Mouse (Mus musculus): Measurements from ENCODE around the gene Cyp4f13. TPM values are rescaled to one million over a fixed set of nuclear protein-coding genes. Genes with fewer than 3 reads are reported as not detected.

The Cyp4f13 gene
- total RNA-seq, 2 experiments from 2014 or later, result 41.5 to 56.3 TPM

DNA sequence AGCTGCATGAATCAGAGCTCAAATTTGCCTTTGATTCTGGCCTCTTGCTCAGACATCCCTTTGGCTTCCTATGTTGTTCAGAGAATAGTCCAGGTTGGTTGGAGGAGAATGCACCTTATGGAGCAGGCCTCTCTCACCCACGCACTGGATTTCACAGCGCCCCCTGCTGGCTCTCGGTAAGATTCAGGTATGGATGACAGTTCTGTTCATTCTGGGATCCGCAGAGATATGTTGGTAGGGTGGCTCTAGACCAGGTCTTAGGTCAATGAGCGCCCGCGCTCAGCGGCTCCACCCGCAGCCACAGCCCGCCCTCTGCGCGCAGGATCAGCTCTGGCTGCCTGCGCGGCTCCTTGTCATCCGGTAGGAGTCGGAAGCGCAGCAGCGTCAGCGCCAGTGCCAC, 42.0 kb downstream of the Cyp4f13 start:
- peak; percentile 75 for DNase-seq

DNA sequence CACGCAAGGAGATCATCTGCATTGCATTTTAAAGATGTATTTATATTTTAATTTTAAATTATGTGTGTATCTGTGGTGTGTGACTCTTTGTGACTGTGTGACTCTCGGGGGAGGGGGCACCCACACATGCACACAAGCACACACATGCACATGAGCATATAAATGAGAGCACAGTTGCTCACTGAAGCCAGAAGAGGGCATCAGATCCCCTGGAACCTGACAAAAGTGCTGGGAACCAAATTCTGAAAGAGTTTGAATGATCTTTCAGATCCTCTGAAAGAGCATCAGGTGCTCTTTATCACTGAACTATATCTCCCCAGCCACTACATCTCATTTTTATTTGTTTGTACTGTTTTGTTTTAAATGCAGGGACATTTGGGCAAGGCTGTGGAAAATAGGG, 42.8 kb downstream of the Cyp4f13 start:
- no peak for DNase-seq

DNA sequence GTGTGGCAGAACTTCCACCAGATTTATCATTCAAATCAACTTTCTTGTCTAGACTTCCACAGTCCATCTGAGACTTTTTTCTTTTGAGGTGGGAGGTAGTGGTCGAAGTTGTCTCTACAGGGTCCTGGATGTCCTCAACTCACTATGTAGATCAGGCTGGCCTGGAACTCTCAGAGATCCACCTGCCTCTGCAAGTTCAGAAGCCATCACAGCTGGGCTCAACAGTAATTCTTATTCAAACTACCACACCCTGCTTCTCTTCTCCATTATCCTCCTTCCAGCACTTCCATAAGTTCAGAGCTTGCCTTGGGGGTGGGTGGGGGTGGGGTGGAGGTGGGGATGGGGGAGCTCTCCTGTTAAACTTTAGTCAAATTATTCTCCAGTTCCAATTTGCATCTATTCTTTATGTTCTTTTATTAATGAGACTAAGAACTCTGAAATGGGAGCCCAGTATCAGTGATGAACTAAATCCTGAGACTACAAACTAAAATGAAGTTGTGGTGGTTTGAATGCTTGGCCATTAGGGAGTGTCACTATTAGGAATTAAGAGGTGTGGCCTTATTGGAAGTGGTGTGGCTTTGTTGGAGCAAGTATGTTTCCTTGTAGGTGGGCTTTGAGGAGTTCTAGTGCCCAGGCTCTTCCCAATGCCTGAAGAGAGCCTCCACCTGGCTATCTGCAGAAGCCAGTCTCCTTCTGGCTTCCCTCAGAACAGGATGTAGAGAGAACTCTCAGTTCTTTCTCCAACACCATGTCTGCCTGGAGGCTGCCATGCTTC, 45.3 kb downstream of the Cyp4f13 start:
- DNase-seq, result no peak

DNA sequence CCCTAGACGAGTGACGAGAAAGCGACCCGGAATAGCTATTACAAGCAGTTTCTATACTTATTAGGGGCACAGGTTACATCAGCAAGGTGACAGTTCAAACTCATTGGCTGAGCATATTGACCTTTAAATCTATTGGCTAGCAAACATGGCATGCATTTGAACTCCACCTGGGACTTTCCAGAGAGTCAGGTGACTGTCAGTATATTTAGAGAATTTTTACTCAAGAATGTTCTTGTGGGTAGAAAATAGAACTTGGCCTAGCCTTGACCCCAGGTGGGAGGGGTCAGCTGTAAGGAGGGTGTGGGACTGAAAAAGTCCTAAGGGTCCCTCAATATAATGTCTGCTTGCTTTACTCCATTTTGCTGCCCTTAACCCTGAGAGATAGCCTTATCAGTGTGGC, 51.8 kb downstream of the Cyp4f13 start:
- no peak for DNase-seq

DNA sequence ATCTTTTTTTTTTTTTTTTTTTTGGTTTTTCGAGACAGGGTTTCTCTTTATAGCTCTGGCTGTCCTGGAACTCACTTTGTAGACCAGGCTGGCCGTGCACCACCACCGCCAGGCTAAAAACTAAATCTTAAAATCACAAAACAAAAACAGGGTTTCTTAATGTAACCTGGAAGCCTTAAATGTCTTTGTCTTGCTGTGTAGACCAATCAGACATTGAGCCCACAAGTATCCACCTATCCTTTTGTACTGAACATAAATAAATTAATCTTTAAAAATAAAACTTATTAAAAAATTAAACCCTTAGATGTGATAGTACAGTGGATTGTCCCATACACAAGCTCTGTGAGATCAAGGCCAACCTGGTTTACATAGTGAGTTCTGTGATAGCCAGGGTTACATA, 53.3 kb downstream of the Cyp4f13 start:
- DNase-seq, result no peak

DNA sequence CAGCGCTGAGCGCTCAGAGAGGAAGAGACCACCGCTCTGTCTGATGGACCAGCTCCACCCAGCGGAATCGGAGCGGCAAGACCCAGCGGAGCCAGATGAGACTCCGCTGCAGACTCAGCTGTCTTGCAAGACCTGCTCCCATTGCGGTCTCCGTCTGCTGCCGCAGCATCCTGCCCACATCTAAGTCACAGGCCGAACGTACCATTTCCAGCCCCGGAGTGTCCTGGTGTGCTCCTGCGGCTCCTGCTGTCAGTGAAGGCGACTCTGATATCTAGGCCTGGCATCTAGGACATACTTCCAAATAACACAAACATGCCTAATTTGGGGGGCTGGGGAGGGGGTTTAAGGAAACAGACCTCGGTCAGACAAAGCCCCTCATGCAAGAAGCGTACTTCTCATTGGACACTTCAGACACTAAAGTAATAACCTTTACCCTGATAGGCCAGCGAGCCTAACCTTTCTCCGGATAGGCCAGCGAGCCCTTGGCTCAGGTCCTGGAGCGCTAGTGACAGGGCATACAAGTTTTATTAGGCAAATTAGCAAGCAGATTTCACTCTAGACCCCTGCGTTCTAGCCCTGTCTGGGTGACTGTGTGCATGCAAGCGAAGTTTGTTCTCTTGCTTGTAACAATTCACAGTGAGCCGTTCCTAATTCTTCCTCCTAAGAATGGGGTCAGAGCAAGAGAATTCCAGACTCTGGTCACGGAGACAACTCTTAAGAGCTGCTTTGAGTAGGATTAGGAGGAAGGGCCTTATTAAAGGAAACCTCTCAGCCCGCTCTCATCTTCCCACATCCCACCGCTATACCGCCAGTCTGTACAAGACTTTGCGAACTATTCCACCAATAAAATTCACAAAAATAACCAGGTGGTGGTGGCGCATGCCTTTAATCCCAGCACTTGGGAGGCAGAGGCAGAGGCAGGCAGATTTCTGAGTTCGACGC, 55.7 kb downstream of the Cyp4f13 start, which contains the start of gene Zfp870:
Gene Zfp870, minus strand, starts transcription at position 404 of the 942 bp plus-strand sequence.
- peak; percentile 90 for DNase-seq

DNA sequence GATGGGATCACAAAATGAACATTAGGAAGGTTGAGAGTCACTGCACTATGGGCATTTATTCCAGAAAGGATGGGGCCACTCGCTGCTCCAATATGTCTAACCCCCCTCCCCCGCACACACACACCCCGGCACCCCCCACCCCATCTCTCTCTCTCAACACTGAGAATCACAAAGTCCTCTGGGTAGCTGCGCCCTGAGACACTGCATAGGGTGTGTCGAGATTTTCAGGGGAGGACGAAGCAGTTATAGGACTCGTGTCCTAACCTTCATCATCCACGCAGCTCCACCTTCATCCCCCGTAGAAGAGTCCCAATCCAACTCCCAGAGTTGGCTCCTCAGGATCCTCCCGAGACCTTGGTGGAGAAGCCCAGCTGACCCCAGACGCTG, 56.4 kb downstream of the Cyp4f13 start:
- DNase-seq, result no peak

DNA sequence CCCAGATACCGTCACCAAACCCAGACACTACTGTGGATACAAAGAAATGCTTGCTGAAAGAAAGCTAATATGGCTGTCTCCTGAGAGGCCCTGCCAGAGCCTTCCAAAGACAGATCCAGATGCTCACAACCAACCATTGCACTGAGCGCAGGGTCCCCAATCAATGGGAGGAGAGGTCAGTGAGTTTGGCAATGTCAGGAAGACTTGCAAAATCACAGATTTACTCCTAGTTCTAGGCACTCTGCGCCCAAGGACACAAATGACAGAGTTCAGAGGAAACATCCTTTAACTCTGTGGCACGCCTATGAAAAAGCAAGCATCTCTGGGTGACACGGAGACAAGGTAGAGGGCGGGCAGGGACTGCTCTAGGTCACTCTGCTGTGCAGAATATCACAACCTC, 57.6 kb downstream of the Cyp4f13 start:
- peak; percentile 22 for DNase-seq

DNA sequence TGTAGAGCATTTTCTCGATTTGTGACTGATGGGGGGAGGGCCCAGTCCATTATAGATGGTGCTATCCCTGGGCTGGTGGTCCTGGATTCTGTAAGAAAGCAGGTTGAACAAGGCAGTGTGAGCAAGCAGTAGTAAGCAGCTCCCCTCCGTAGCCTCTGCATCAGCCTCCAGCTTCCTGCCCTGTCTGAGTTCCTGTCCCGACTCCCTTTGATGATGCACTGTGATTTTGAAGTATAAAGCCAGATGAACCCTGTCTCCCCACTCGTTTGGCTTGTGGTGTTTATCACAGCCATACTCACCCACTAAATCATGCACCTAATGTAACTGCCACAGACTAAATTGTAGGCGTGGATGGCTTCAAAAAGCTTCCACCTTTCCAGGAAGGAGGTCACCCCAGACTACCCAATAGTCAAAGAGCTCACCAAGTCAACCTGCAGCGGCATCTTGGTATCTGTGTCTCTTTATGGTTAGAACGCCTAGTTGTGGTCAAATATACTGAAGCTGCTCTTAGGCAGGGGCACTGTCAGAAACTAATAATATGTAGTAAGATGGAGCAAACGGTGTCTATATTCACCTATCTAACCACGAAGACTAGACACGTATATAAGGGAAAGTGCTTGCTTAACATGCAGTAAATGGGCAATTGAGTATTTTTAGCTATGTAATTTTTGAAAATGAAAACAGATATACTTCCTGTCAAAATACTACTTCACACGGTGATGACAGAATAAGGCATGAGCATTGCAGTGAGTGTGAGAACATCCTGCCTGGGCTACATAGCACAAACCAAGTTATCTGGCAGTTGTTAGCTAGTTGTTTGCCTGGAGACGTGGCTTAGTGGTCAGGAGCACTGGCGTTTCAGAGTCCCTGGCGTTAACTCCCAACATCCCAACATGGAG, 66.6 kb downstream of the Cyp4f13 start:
- no peak for DNase-seq

DNA sequence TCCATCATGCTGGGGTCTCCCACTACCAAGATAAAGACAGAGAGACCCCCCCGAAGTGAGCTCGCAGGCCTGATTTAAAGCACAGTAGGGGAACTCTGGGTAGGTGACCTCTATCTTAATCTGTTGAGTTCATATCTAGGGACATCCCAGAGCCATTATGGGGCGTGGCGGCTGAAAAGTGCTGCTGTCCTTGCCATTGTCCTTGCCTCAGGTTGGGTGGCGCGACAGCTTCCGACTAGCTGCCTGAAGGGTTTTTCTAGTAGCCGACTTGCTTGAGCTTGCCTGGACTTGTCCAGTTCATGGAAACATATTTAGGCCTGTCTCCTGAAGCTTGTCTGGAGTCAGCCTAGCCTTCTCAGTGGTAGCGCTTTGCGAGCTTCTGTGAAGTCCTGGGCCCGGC, 68.4 kb downstream of the Cyp4f13 start:
- DNase-seq, result no peak

DNA sequence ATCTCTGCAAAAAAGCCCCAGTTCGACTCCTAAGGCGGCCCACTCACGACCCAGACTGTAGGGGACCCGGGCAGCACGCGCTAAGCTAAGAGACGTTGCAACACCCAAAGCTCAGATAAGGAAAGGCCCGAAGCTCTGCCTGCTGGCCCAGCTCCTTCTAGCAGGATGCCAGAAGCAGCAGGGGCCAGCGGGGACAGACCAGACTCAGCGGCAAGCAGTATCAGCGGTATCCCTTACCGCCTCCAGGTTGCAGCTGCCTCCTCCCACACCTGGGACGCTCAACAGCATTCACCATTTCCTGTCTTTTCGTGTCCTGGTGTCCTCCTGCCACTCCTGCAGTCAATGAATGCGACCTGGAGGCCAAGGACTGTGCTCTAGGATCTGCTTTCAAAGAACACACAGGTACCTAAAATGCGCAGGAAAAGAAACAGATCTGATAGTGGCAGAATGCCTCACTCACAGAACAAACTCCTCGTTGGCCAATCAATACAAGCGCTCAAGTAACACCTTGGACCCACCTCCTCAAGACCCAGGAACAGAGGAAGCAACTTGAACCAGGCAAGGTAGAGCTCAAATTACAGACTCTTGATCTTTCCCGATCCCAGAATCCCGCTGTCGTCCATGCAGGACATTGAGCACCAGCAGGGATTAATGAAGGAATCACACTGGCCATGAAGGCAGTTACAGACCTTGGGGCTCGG, 69.6 kb downstream of the Cyp4f13 start:
- no peak for DNase-seq

Other genes starting within 250 kb of the Cyp4f13 start
- 10 to 100 TPM; 37.0 to 48.3 TPM for gene Zfp871, start 159.1 kb downstream of the Cyp4f13 start, total RNA-seq (2021)
- 1 to 10 TPM in 1 of 2 experiments, under 1 TPM in 1; 0.81 to 1.5 TPM for gene Zfp811, start 137.5 kb downstream of the Cyp4f13 start, total RNA-seq (2021)
- 10 to 100 TPM in 1 of 2 experiments, 1 to 10 TPM in 1; 9.6 to 15.4 TPM for gene Zfp799, start 117.1 kb downstream of the Cyp4f13 start, total RNA-seq (2021)
- 1 to 10 TPM; 7.3 to 9.2 TPM for gene Zfp870, start 55.8 kb downstream of the Cyp4f13 start, total RNA-seq (2021)
- 1 to 10 TPM; 2.0 to 2.1 TPM for gene Cyp4f14, start 30.1 kb downstream of the Cyp4f13 start, total RNA-seq (2021)
- gene Zfp472, start 18.4 kb upstream of the Cyp4f13 start, total RNA-seq (2021), result 1 to 10 TPM; 4.4 TPM
- 1 to 10 TPM; 7.6 to 9.9 TPM for gene Zfp952, start 45.7 kb upstream of the Cyp4f13 start, total RNA-seq (2021)
- gene Zfp763, start 86.0 kb upstream of the Cyp4f13 start, total RNA-seq (2021), result 1 to 10 TPM; 5.9 to 8.7 TPM
- gene 4921501E09Rik, start 120.7 kb upstream of the Cyp4f13 start, total RNA-seq (2021), result not detected
- 10 to 100 TPM in 1 of 2 experiments, 1 to 10 TPM in 1; 6.3 to 11.1 TPM for gene Zfp563, start 141.9 kb upstream of the Cyp4f13 start, total RNA-seq (2021)
- gene Morc2b, start 192.3 kb upstream of the Cyp4f13 start, total RNA-seq (2021), result under 1 TPM in 1 of 2 experiments, not detected in 1; 0.15 TPM
- not detected for gene Olfr55, start 221.0 kb upstream of the Cyp4f13 start, total RNA-seq (2021)
- not detected for gene Olfr239, start 243.9 kb upstream of the Cyp4f13 start, total RNA-seq (2021)

Data from adrenal gland, postnatal 10 days (tissue).